Mouse (Mus musculus): ENCODE data around the gene Hcn2. TPM values are rescaled to one million over a fixed set of nuclear protein-coding genes. Genes with fewer than 3 reads are reported as not detected.

The Hcn2 gene
- polyA plus RNA-seq, 1 experiment, result not detected

DNA sequence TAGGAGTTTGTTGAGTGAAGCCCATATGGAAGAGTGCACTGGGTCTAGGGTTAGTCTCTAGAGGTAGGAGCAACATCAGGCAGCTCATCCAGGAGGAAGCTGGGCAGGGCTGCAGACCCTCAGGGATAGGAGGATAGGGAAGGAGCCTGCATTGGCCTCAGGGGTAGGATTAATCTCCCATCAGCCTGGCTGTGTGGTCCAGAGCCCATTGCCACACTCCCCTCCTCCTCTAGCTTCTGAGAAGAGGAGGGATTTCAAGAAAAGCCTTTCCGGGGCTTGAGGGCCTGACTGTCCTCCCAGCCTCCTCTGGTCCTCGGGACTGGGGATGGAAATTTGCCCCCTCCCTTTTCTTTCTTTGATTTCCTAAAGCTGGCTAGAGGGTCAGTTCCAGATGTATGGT lies 62.8 kb downstream of the Hcn2 start:
- peaks cover 5% of the 10 kb centered on the region; the same call in 1 of the 2 replicates for H3K4me1 ChIP-seq (ENCODE audit: control insufficient read depth, insufficient read depth, low read length)

GRCm38 (mm10) chr10:79779784-79780663 lies 63.6 kb downstream of the Hcn2 start:
- H3K27ac ChIP-seq (ENCODE audit: control insufficient read depth, insufficient read depth, low read depth, low read length, poor library complexity), result peak overlapping the region; percentile 72
- 2% methylated on average over 55 of the region's 55 CpGs for WGBS
- peaks cover 5% of the 10 kb centered on the region; the same call in 1 of the 2 replicates for H3K4me1 ChIP-seq (ENCODE audit: control insufficient read depth, insufficient read depth, low read length)
- peak; percentile 78 for TF ChIP-seq CTCF (IDR thresholded peaks at IDR 0.05; ENCODE audit: control insufficient read depth, insufficient read depth, low read length)
- TF ChIP-seq POLR2A (IDR thresholded peaks at IDR 0.05; ENCODE audit: borderline replicate concordance, control insufficient read depth, low read depth, low read length), result no peak; the same call in 1 of the 2 replicates
- peak overlapping the region; percentile 66 for H3K4me3 ChIP-seq (replicated peaks; ENCODE audit: control insufficient read depth, low read depth, low read length)

More for the DNA sequence above, 62.8 kb downstream of the Hcn2 start:
- no peak for TF ChIP-seq POLR2A (IDR thresholded peaks at IDR 0.05; ENCODE audit: borderline replicate concordance, control insufficient read depth, low read depth, low read length)
- TF ChIP-seq CTCF (IDR thresholded peaks at IDR 0.05; ENCODE audit: control insufficient read depth, insufficient read depth, low read length), result no peak
- 15% methylated on average over 2 of the region's 2 CpGs for WGBS
- H3K27ac ChIP-seq (ENCODE audit: control insufficient read depth, insufficient read depth, low read depth, low read length, poor library complexity), result no peak overlapping the region
- H3K4me3 ChIP-seq (replicated peaks; ENCODE audit: control insufficient read depth, low read depth, low read length), result no peak overlapping the region

DNA sequence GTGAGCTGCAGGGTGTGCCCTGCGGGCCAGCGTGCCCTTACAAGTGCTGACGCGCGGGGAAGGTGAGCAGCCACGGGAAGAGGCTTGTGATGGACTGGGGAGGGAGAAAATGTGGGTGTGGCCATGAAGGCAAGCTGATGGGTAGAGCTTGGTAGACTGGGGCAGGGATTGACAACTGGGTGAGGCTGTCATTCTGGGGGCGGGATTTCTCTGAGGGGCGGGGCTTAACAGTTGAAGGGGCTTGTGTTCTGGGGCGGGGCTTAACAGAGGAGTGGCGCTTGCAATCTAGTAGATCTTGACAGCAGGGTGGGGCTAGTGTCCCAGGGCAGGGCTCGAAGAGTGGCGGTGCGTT lies 64.2 kb downstream of the Hcn2 start:
- TF ChIP-seq POLR2A (IDR thresholded peaks at IDR 0.05; ENCODE audit: borderline replicate concordance, control insufficient read depth, low read depth, low read length) (no peak), CTCF (IDR thresholded peaks at IDR 0.05; ENCODE audit: control insufficient read depth, insufficient read depth, low read length) (no peak)
- H3K4me1 ChIP-seq (ENCODE audit: control insufficient read depth, insufficient read depth, low read length), result peaks cover 5% of the 10 kb centered on the region; the same call in 1 of the 2 replicates
- peak overlapping the region; percentile 66 for H3K4me3 ChIP-seq (replicated peaks; ENCODE audit: control insufficient read depth, low read depth, low read length)
- peak overlapping the region; percentile 72 for H3K27ac ChIP-seq (ENCODE audit: control insufficient read depth, insufficient read depth, low read depth, low read length, poor library complexity)
- WGBS, result 0% methylated on average over 13 of the region's 13 CpGs

GRCm38 (mm10) chr10:79781139-79781538 lies 64.7 kb downstream of the Hcn2 start:
- 30% methylated on average over 21 of the region's 21 CpGs for WGBS
- peak overlapping the region; percentile 72 for H3K27ac ChIP-seq (ENCODE audit: control insufficient read depth, insufficient read depth, low read depth, low read length, poor library complexity)
- TF ChIP-seq CTCF (IDR thresholded peaks at IDR 0.05; ENCODE audit: control insufficient read depth, insufficient read depth, low read length) (no peak), POLR2A (IDR thresholded peaks at IDR 0.05; ENCODE audit: borderline replicate concordance, control insufficient read depth, low read depth, low read length) (no peak; the same call in 1 of the 2 replicates)
- peaks cover 5% of the 10 kb centered on the region; the same call in 1 of the 2 replicates for H3K4me1 ChIP-seq (ENCODE audit: control insufficient read depth, insufficient read depth, low read length)
- peak overlapping the region; percentile 66 for H3K4me3 ChIP-seq (replicated peaks; ENCODE audit: control insufficient read depth, low read depth, low read length)

DNA sequence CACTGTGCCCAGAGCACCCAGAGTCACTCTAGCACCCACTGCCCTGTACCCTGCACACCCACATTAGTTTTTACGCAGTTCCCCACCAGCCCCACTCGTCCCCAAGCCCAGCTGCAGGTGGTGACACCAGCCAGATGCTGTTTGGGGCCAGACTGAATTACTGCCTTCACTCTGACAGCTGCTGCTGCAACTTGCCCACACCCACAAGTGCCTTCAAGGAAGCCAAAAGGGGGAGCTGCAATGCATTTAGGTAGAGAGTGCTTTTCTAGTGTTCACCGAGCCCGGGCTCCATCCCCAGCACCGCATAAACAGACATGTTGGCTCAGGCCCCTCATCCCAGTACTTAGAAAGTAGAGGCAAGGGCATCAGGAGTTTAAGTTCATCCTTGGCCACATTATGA lies 65.5 kb downstream of the Hcn2 start:
- Histone ChIP-seq H3K27ac (ENCODE audit: control insufficient read depth, insufficient read depth, low read depth, low read length, poor library complexity) (no peak overlapping the region; the same call in 1 of the 2 replicates), H3K4me1 (ENCODE audit: control insufficient read depth, insufficient read depth, low read length) (peaks cover 5% of the 10 kb centered on the region; the same call in 1 of the 2 replicates), H3K4me3 (replicated peaks; ENCODE audit: control insufficient read depth, low read depth, low read length) (no peak overlapping the region)
- no peak for TF ChIP-seq POLR2A (IDR thresholded peaks at IDR 0.05; ENCODE audit: borderline replicate concordance, control insufficient read depth, low read depth, low read length)
- no peak for TF ChIP-seq CTCF (IDR thresholded peaks at IDR 0.05; ENCODE audit: control insufficient read depth, insufficient read depth, low read length)
- 71% methylated on average over 5 of the region's 5 CpGs for WGBS

DNA sequence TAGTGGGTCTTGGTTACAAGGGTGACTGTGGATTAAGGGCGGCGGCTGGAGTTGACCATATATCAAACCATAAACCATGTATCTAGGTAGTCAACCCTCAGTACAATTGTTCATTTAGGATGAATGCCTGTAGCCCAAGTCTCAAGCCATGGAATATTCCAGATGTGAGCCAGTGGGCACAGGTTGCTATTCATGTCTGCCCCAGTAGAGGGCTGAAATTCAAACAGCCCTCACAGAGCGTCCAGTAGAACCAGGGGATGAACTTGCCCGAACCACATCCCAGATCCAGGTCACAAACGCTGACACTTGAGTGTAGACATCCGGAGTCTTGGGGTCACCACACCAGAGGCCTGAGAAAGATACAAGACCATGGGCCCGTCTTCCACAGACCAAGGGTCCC lies 66.6 kb downstream of the Hcn2 start:
- TF ChIP-seq CTCF (IDR thresholded peaks at IDR 0.05; ENCODE audit: control insufficient read depth, insufficient read depth, low read length) (no peak), POLR2A (IDR thresholded peaks at IDR 0.05; ENCODE audit: borderline replicate concordance, control insufficient read depth, low read depth, low read length) (no peak)
- H3K4me1 ChIP-seq (ENCODE audit: control insufficient read depth, insufficient read depth, low read length), result peaks cover 7% of the 10 kb centered on the region; the same call in 1 of the 2 replicates

GRCm38 (mm10) chr10:79783920-79784800 lies 67.7 kb downstream of the Hcn2 start:
- Histone ChIP-seq H3K4me1 (ENCODE audit: control insufficient read depth, insufficient read depth, low read length) (peaks cover 11% of the 10 kb centered on the region; the same call in 1 of the 2 replicates), H3K27ac (ENCODE audit: control insufficient read depth, insufficient read depth, low read depth, low read length, poor library complexity) (no peak overlapping the region), H3K4me3 (replicated peaks; ENCODE audit: control insufficient read depth, low read depth, low read length) (no peak overlapping the region)
- no peak for TF ChIP-seq POLR2A (IDR thresholded peaks at IDR 0.05; ENCODE audit: borderline replicate concordance, control insufficient read depth, low read depth, low read length)
- TF ChIP-seq CTCF (IDR thresholded peaks at IDR 0.05; ENCODE audit: control insufficient read depth, insufficient read depth, low read length), result peak; percentile 61
- 74% methylated on average over 27 of the region's 27 CpGs for WGBS

More for the DNA sequence above, 66.6 kb downstream of the Hcn2 start:
- 73% methylated on average over 7 of the region's 7 CpGs for WGBS
- Histone ChIP-seq H3K27ac (ENCODE audit: control insufficient read depth, insufficient read depth, low read depth, low read length, poor library complexity) (no peak overlapping the region), H3K4me3 (replicated peaks; ENCODE audit: control insufficient read depth, low read depth, low read length) (no peak overlapping the region)

Other genes with a start within 250 kb of the Hcn2 start
- gene Vmn2r83, start 247.9 kb upstream of the Hcn2 start, polyA plus RNA-seq (2011; ENCODE audit: insufficient read depth, insufficient read length, low replicate concordance, missing spikeins), result not detected in 2 replicates
- gene Plpp2, start 182.8 kb upstream of the Hcn2 start, polyA plus RNA-seq (2011; ENCODE audit: insufficient read depth, insufficient read length, low replicate concordance, missing spikeins), result 1.7 and 2.6 TPM in 2 replicates
- gene Mier2, start 161.4 kb upstream of the Hcn2 start, polyA plus RNA-seq (2011; ENCODE audit: insufficient read depth, insufficient read length, low replicate concordance, missing spikeins), result 18.7 and 21.7 TPM in 2 replicates
- gene Theg, start 129.3 kb upstream of the Hcn2 start, polyA plus RNA-seq (2011; ENCODE audit: insufficient read depth, insufficient read length, low replicate concordance, missing spikeins), result not detected in 2 replicates
- not detected in 2 replicates for gene C2cd4c, start 102.6 kb upstream of the Hcn2 start, polyA plus RNA-seq (2011; ENCODE audit: insufficient read depth, insufficient read length, low replicate concordance, missing spikeins)
- gene Shc2, start 78.7 kb upstream of the Hcn2 start, polyA plus RNA-seq (2011; ENCODE audit: insufficient read depth, insufficient read length, low replicate concordance, missing spikeins), result 1.1 and 2.1 TPM in 2 replicates
- gene Odf3l2, start 70.9 kb upstream of the Hcn2 start, polyA plus RNA-seq (2011; ENCODE audit: insufficient read depth, insufficient read length, low replicate concordance, missing spikeins), result not detected in 2 replicates
- not detected in 2 replicates for gene Madcam1, start 52.1 kb upstream of the Hcn2 start, polyA plus RNA-seq (2011; ENCODE audit: insufficient read depth, insufficient read length, low replicate concordance, missing spikeins)
- 4.9 and 12.2 TPM in 2 replicates for gene Tpgs1, start 47.3 kb upstream of the Hcn2 start, polyA plus RNA-seq (2011; ENCODE audit: insufficient read depth, insufficient read length, low replicate concordance, missing spikeins)
- 82.1 and 98.6 TPM in 2 replicates for gene Cdc34, start 34.4 kb upstream of the Hcn2 start, polyA plus RNA-seq (2011; ENCODE audit: insufficient read depth, insufficient read length, low replicate concordance, missing spikeins)
- not detected in 2 replicates for gene Gzmm, start 27.6 kb upstream of the Hcn2 start, polyA plus RNA-seq (2011; ENCODE audit: insufficient read depth, insufficient read length, low replicate concordance, missing spikeins)
- 465 and 588 TPM in 2 replicates for gene Bsg, start 12.1 kb upstream of the Hcn2 start, polyA plus RNA-seq (2011; ENCODE audit: insufficient read depth, insufficient read length, low replicate concordance, missing spikeins)
- 20.0 and 29.6 TPM in 2 replicates for gene Polrmt, start 29.9 kb downstream of the Hcn2 start, polyA plus RNA-seq (2011; ENCODE audit: insufficient read depth, insufficient read length, low replicate concordance, missing spikeins)
- gene Fgf22, start 38.4 kb downstream of the Hcn2 start, polyA plus RNA-seq (2011; ENCODE audit: insufficient read depth, insufficient read length, low replicate concordance, missing spikeins), result not detected in 2 replicates
- gene Rnf126, start 50.3 kb downstream of the Hcn2 start, polyA plus RNA-seq (2011; ENCODE audit: insufficient read depth, insufficient read length, low replicate concordance, missing spikeins), result 26.5 and 42.8 TPM in 2 replicates
- gene Fstl3, start 60.6 kb downstream of the Hcn2 start, polyA plus RNA-seq (2011; ENCODE audit: insufficient read depth, insufficient read length, low replicate concordance, missing spikeins), result 1.0 and 1.8 TPM in 2 replicates
- gene Prss57, start 74.3 kb downstream of the Hcn2 start, polyA plus RNA-seq (2011; ENCODE audit: insufficient read depth, insufficient read length, low replicate concordance, missing spikeins), result 13.1 and 40.0 TPM in 2 replicates
- 19.7 and 36.1 TPM in 2 replicates for gene Palm, start 76.9 kb downstream of the Hcn2 start, polyA plus RNA-seq (2011; ENCODE audit: insufficient read depth, insufficient read length, low replicate concordance, missing spikeins)
- gene Misp, start 104.4 kb downstream of the Hcn2 start, polyA plus RNA-seq (2011; ENCODE audit: insufficient read depth, insufficient read length, low replicate concordance, missing spikeins), result not detected in 2 replicates
- gene Ptbp1, start 137.8 kb downstream of the Hcn2 start, polyA plus RNA-seq (2011; ENCODE audit: insufficient read depth, insufficient read length, low replicate concordance, missing spikeins), result 113 and 188 TPM in 2 replicates
- 143 and 259 TPM in 2 replicates for gene Prtn3, start 157.8 kb downstream of the Hcn2 start, polyA plus RNA-seq (2011; ENCODE audit: insufficient read depth, insufficient read length, low replicate concordance, missing spikeins)
- 16.4 and 32.4 TPM in 2 replicates for gene Plppr3, start 158.0 kb downstream of the Hcn2 start, polyA plus RNA-seq (2011; ENCODE audit: insufficient read depth, insufficient read length, low replicate concordance, missing spikeins)
- 102 and 162 TPM in 2 replicates for gene Elane, start 169.6 kb downstream of the Hcn2 start, polyA plus RNA-seq (2011; ENCODE audit: insufficient read depth, insufficient read length, low replicate concordance, missing spikeins)
- 20.0 TPM in 1 of 2 replicates, not detected in the other for gene Cfd, start 174.2 kb downstream of the Hcn2 start, polyA plus RNA-seq (2011; ENCODE audit: insufficient read depth, insufficient read length, low replicate concordance, missing spikeins)
- 12.3 and 19.2 TPM in 2 replicates for gene Med16, start 192.3 kb downstream of the Hcn2 start, polyA plus RNA-seq (2011; ENCODE audit: insufficient read depth, insufficient read length, low replicate concordance, missing spikeins)
- gene Gm26602, start 194.2 kb downstream of the Hcn2 start, polyA plus RNA-seq (2011; ENCODE audit: insufficient read depth, insufficient read length, low replicate concordance, missing spikeins), result not detected in 2 replicates
- gene Kiss1r, start 200.3 kb downstream of the Hcn2 start, polyA plus RNA-seq (2011; ENCODE audit: insufficient read depth, insufficient read length, low replicate concordance, missing spikeins), result 1.5 TPM in 1 of 2 replicates, not detected in the other
- 182 and 197 TPM in 2 replicates for gene R3hdm4, start 204.6 kb downstream of the Hcn2 start, polyA plus RNA-seq (2011; ENCODE audit: insufficient read depth, insufficient read length, low replicate concordance, missing spikeins)
- gene Arid3a, start 210.4 kb downstream of the Hcn2 start, polyA plus RNA-seq (2011; ENCODE audit: insufficient read depth, insufficient read length, low replicate concordance, missing spikeins), result 12.4 and 27.6 TPM in 2 replicates
- gene Wdr18, start 243.5 kb downstream of the Hcn2 start, polyA plus RNA-seq (2011; ENCODE audit: insufficient read depth, insufficient read length, low replicate concordance, missing spikeins), result 26.7 and 43.3 TPM in 2 replicates

Measured in bone marrow, adult 2 months (tissue).